Mouse (Mus musculus) lung, postnatal 4 days (tissue): Measurements from ENCODE around the gene Grb7.
A peak's percentile ranks its signal among the peaks of the same experiment; 100 is the strongest.

ENCODE experiments used
- DNase-seq, 2 experiments: peaks; one replicate each; pipeline ENCODE4 v3.0.0; 2021

The Grb7 gene

GRCm38 (mm10) chr11:98445679-98446078, 515 bp upstream of the Grb7 start:
- peak in 1 of 2 experiments; percentile 32 for DNase-seq

- DNase-seq, result peak; percentile 67 to 82
Measured at GRCm38 (mm10) chr11:98446562-98447474, 624 bp downstream of the Grb7 start.

GRCm38 (mm10) chr11:98447475-98447834, 1.3 kb downstream of the Grb7 start:
- DNase-seq, result no peak

GRCm38 (mm10) chr11:98448191-98448790, 2.1 kb downstream of the Grb7 start:
- peak; percentile 30 to 51 for DNase-seq

GRCm38 (mm10) chr11:98449419-98449818, 3.2 kb downstream of the Grb7 start:
- no peak for DNase-seq

GRCm38 (mm10) chr11:98449921-98450771, 4.0 kb downstream of the Grb7 start:
- no peak for DNase-seq

- no peak for DNase-seq
Measured at GRCm38 (mm10) chr11:98455484-98455883, 9.3 kb downstream of the Grb7 start.

- no peak for DNase-seq
Measured at GRCm38 (mm10) chr11:98456545-98456944, 10.4 kb downstream of the Grb7 start.

GRCm38 (mm10) chr11:98456945-98457344, 10.8 kb downstream of the Grb7 start:
- DNase-seq, result no peak

GRCm38 (mm10) chr11:98457367-98458120, 11.3 kb downstream of the Grb7 start:
- DNase-seq, result peak; percentile 89 to 92

- peak in 1 of 2 experiments; percentile 32 for DNase-seq
Measured at GRCm38 (mm10) chr11:98458121-98458990, 12.2 kb downstream of the Grb7 start.

GRCm38 (mm10) chr11:98459071-98459741, 13.0 kb downstream of the Grb7 start:
- DNase-seq, result no peak

- no peak for DNase-seq
Measured at GRCm38 (mm10) chr11:98459860-98460259, 13.7 kb downstream of the Grb7 start.

GRCm38 (mm10) chr11:98461109-98461720, 15.0 kb downstream of the Grb7 start:
- DNase-seq, result no peak

GRCm38 (mm10) chr11:98462255-98462654, 16.1 kb downstream of the Grb7 start:
- DNase-seq, result no peak

GRCm38 (mm10) chr11:98463911-98464310, 17.7 kb downstream of the Grb7 start:
- no peak for DNase-seq

- DNase-seq, result no peak
Measured at GRCm38 (mm10) chr11:98464516-98464915, 18.3 kb downstream of the Grb7 start.

- DNase-seq, result no peak
Measured at GRCm38 (mm10) chr11:98469761-98470714, 23.8 kb downstream of the Grb7 start.

GRCm38 (mm10) chr11:98470795-98471194, 24.6 kb downstream of the Grb7 start:
- DNase-seq, result no peak
